Mouse (Mus musculus): ENCODE results near the gene Fstl5. TPM values are rescaled to one million over a fixed set of nuclear protein-coding genes. Genes with fewer than 3 reads are reported as not detected.

Gene Fstl5
- polyA plus RNA-seq, 1 experiment from 2014 or later = not detected

DNA sequence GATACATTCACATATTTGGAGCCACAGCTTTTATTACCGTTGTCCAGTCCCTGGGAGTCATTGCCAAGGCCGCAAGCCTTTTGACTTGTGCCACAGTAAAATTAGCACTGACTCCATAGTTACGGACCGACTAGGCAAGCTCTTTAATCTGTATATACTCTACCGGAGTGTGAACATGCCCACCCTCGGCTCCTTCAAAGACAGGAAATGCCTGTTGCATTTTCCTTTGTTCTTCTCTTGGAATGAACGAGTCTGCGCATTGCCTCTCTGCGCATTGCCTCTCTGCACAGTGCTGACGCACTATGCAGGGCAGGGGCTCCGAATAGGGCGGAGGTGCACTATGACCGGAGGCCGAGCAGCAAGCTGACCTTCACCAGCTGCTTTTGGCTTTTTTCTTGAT is 434.7 kb downstream of the Fstl5 start:
- ATAC-seq (no peak), DNase-seq (ENCODE audit: low read depth, low spot score) (no peak)
- ChIA-PET POLR2A (no interaction called here), CTCF (no interaction called here)
- TF ChIP-seq CTCF (IDR thresholded peaks at IDR 0.05) = no peak
- in situ Hi-C loops (cut with MboI; ENCODE audit: low pct_unique_long_range_greater_than_20kb) = no loop called here
- H3K27me3 ChIP-seq = no peaks in the 10 kb centered on the region

DNA sequence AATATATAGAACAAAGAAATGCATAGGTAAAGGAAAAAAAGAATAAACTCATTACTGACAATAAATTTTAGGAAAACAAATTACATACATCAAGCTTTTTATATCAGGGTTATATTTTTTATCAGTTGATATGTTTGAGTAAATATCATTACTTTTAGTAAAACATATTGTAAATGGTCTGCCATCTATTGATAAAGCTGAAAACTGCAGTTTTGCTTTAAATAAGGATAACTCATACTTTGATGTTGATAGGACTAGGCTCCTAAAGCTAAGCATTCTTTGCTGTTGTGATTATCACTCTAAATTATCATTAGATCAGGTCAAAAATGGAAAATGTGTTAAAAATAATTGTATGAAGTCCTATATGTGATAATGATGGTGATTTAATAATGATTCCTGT is 493.3 kb downstream of the Fstl5 start:
- in situ Hi-C loops (cut with MboI; ENCODE audit: low pct_unique_long_range_greater_than_20kb) = no loop called here
- DNase-seq (ENCODE audit: low read depth, low spot score) (no peak), ATAC-seq (no peak)
- CTCF ChIA-PET = no interaction called here
- POLR2A ChIA-PET = no interaction called here
- no peaks in the 10 kb centered on the region for H3K27me3 ChIP-seq
- no peak for TF ChIP-seq CTCF (IDR thresholded peaks at IDR 0.05)

GRCm38 (mm10) chr3:76572478-76572877 is 498.4 kb downstream of the Fstl5 start:
- TF ChIP-seq CTCF (IDR thresholded peaks at IDR 0.05) = no peak
- in situ Hi-C loops (cut with MboI; ENCODE audit: low pct_unique_long_range_greater_than_20kb) = no loop called here
- DNase-seq (ENCODE audit: low read depth, low spot score) (no peak), ATAC-seq (no peak)
- H3K27me3 ChIP-seq = no peaks in the 10 kb centered on the region
- ChIA-PET CTCF (interaction anchor here (1.1 to 1.9 kb wide), 3 partner anchors 11 to 21 kb away, joined by 3 to 5 read pairs (median 3); no protein-coding TSS in a partner anchor), POLR2A (no interaction called here)

- no peaks in the 10 kb centered on the region for H3K27me3 ChIP-seq
- no peak for DNase-seq (ENCODE audit: low read depth, low spot score)
- ChIA-PET CTCF (interaction anchor here (1.1 to 1.3 kb wide), 2 partner anchors 11 to 20 kb away, joined by 3 read pairs; no protein-coding TSS in a partner anchor), POLR2A (no interaction called here)
- in situ Hi-C loops (cut with MboI; ENCODE audit: low pct_unique_long_range_greater_than_20kb) = no loop called here
- TF ChIP-seq CTCF (IDR thresholded peaks at IDR 0.05) = no peak
- ATAC-seq = no peak
Observed at GRCm38 (mm10) chr3:76572920-76573541, 499.0 kb downstream of the Fstl5 start.

DNA sequence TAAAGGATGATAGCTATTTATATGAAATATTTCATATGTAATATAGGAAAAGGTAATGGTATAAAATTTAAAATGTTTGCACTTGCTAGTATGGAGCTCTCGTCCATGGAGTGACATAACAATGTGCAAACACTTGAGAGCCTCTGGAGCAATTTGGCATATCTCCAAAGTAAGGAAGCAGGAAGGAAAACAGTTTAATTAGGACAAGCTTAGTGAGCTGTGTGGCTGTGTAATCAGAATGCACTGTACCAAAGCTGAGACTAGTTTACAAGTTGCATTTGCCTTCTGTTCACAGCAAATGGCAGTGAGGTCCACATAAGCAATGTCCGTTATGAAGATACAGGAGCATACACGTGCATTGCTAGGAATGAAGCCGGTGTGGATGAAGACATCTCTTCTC is 519.1 kb downstream of the Fstl5 start:
- ATAC-seq = no peak
- no peaks in the 10 kb centered on the region for H3K27me3 ChIP-seq
- POLR2A ChIA-PET = no interaction called here
- in situ Hi-C loops (cut with MboI; ENCODE audit: low pct_unique_long_range_greater_than_20kb) = no loop called here
- CTCF ChIA-PET = interaction anchor here (0.7 kb wide), 1 partner anchor 21 kb away, joined by 3 read pairs; no protein-coding TSS in a partner anchor
- no peak for TF ChIP-seq CTCF (IDR thresholded peaks at IDR 0.05)
- DNase-seq (ENCODE audit: low read depth, low spot score) = no peak

DNA sequence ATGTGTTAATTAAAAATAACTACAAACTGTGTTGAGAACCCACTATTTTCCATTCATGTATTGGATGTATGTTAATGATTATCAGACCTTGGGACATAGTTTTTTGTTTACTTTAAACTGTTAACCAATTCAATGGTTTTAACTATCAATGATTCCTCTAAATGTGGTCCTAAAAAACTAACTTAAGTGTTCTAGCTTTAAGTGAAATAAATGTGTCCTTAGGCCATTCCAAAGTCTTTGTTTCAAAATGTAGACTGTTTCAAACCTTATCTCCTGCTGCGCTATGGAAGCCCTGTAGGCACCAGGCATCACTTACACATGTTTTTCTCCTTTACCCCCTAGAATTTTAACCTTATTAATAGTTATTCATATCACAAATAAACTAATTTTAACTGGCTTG is 546.0 kb downstream of the Fstl5 start:
- in situ Hi-C loops (cut with MboI; ENCODE audit: low pct_unique_long_range_greater_than_20kb) = no loop called here
- TF ChIP-seq CTCF (IDR thresholded peaks at IDR 0.05) = no peak
- DNase-seq (ENCODE audit: low read depth, low spot score) (no peak), ATAC-seq (no peak)
- H3K27me3 ChIP-seq = no peaks in the 10 kb centered on the region
- ChIA-PET POLR2A (interaction anchor here (0.7 kb wide), 1 partner anchor 923 kb away, joined by 3 read pairs; no protein-coding TSS in a partner anchor), CTCF (no interaction called here)

- ATAC-seq (no peak), DNase-seq (ENCODE audit: low read depth, low spot score) (no peak)
- peaks cover 15% of the 10 kb centered on the region for H3K27me3 ChIP-seq
- in situ Hi-C loops (cut with MboI; ENCODE audit: low pct_unique_long_range_greater_than_20kb) = no loop called here
- POLR2A ChIA-PET = no interaction called here
- CTCF ChIA-PET = interaction anchor here (1.2 kb wide), 1 partner anchor 23 kb away, joined by 4 read pairs; no protein-coding TSS in a partner anchor
- no peak for TF ChIP-seq CTCF (IDR thresholded peaks at IDR 0.05)
Observed at GRCm38 (mm10) chr3:76654243-76654642, 580.2 kb downstream of the Fstl5 start.

GRCm38 (mm10) chr3:76670859-76671258 is 596.8 kb downstream of the Fstl5 start:
- POLR2A ChIA-PET = no interaction called here
- TF ChIP-seq CTCF (IDR thresholded peaks at IDR 0.05) = no peak
- no peaks in the 10 kb centered on the region for H3K27me3 ChIP-seq
- no peak for ATAC-seq
- CTCF ChIA-PET = no interaction called here
- in situ Hi-C loops (cut with MboI; ENCODE audit: low pct_unique_long_range_greater_than_20kb) = no loop called here
- DNase-seq (ENCODE audit: low read depth, low spot score) = no peak

DNA sequence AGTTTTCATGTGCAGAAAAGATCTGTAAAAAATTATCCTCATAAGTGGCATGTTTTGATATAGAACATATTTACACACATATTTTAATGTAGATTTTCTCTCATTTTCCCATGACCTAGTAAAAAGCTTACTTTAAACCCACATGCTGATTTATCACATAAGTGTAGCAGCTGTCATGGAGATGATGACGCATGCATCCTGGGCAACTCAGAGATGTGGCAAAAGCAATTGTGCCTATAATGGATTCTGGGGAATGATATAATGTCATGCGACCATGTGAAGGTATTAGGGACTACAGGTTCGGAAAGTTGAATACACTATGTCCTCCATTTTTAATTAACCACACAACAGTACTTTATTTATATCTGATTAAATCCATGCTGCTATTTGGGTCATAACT is 601.9 kb downstream of the Fstl5 start:
- ATAC-seq (no peak), DNase-seq (ENCODE audit: low read depth, low spot score) (no peak)
- ChIA-PET CTCF (interaction anchor here (1.9 kb wide), 1 partner anchor 13 kb away, joined by 4 read pairs; no protein-coding TSS in a partner anchor), POLR2A (no interaction called here)
- in situ Hi-C loops (cut with MboI; ENCODE audit: low pct_unique_long_range_greater_than_20kb) = no loop called here
- H3K27me3 ChIP-seq = no peaks in the 10 kb centered on the region
- TF ChIP-seq CTCF (IDR thresholded peaks at IDR 0.05) = no peak

- no peaks in the 10 kb centered on the region for H3K27me3 ChIP-seq
- no peak for TF ChIP-seq CTCF (IDR thresholded peaks at IDR 0.05)
- ATAC-seq = no peak
- CTCF ChIA-PET = no interaction called here
- in situ Hi-C loops (cut with MboI; ENCODE audit: low pct_unique_long_range_greater_than_20kb) = no loop called here
- DNase-seq (ENCODE audit: low read depth, low spot score) = no peak
- POLR2A ChIA-PET = no interaction called here
Observed at GRCm38 (mm10) chr3:76679853-76680545, 605.9 kb downstream of the Fstl5 start.

GRCm38 (mm10) chr3:76680546-76680883 is 606.4 kb downstream of the Fstl5 start:
- ATAC-seq (no peak), DNase-seq (ENCODE audit: low read depth, low spot score) (no peak)
- ChIA-PET POLR2A (no interaction called here), CTCF (no interaction called here)
- no peak for TF ChIP-seq CTCF (IDR thresholded peaks at IDR 0.05)
- no peaks in the 10 kb centered on the region for H3K27me3 ChIP-seq
- in situ Hi-C loops (cut with MboI; ENCODE audit: low pct_unique_long_range_greater_than_20kb) = no loop called here

Measured in Patski (cell line).